Mouse (Mus musculus) ES-Bruce4 (cell line): ENCODE results near the gene Shroom3.

ENCODE experiments used
- CTCF ChIP-seq: IDR thresholded peaks from one replicate; pipeline ENCODE4 v1.8.1; 2011; ENCODE audit warnings: low read depth, low read length
- EP300 ChIP-seq: IDR thresholded peaks from 2 replicates; pipeline ENCODE4 v1.6.1; 2011; ENCODE audit warnings: low read depth, low read length; ENCODE audit not compliant: insufficient read depth
- POLR2A ChIP-seq: IDR thresholded peaks from one replicate; pipeline ENCODE4 v1.8.1; 2011; ENCODE audit warnings: low read length; ENCODE audit not compliant: insufficient read depth

- TF ChIP-seq CTCF (no peak), EP300 (no peak), POLR2A (no peak)
Measured at GRCm38 (mm10) chr5:92888628-92889241, 205.5 kb downstream of the Shroom3 start.
